Mouse (Mus musculus): ENCODE data around the gene Abraxas2. TPM values are rescaled to one million over a fixed set of nuclear protein-coding genes. Genes with fewer than 3 reads are reported as not detected.

Gene Abraxas2
- total and polyA plus RNA-seq, 3 experiments, result 30.1 to 31.1 TPM; not detected in 1

GRCm38 (mm10) chr7:132856083-132856482, 2.9 kb upstream of the Abraxas2 start (continued):
- TF ChIP-seq NRF1 (IDR thresholded peaks at IDR 0.05; ENCODE audit: insufficient read depth, low read depth, low read length, poor library complexity, severe bottlenecking), result no peak
- TF ChIP-seq GATA1 (IDR thresholded peaks at IDR 0.05; ENCODE audit: low read depth, low read length), result peak; percentile 34; the same call in 1 of the 2 replicates
- no peak for TF ChIP-seq CHD2 (IDR thresholded peaks at IDR 0.05; ENCODE audit: low read length)
- TF ChIP-seq TBP (IDR thresholded peaks at IDR 0.05; ENCODE audit: low read depth, low read length), result no peak
- TF ChIP-seq MEF2A (IDR thresholded peaks at IDR 0.05; ENCODE audit: extremely low read depth, insufficient replicate concordance, low read depth, low read length, poor library complexity, severe bottlenecking), result no peak
- TF ChIP-seq ETS1 (IDR thresholded peaks at IDR 0.05; ENCODE audit: low read depth, low read length), result no peak
- TF ChIP-seq RCOR1 (IDR thresholded peaks at IDR 0.05; ENCODE audit: low read depth, low read length), result peak; percentile 23; the same call in 1 of the 2 replicates
- TF ChIP-seq JUND (IDR thresholded peaks at IDR 0.05; ENCODE audit: low read depth, low read length), result no peak
- no peak for TF ChIP-seq TAL1 (IDR thresholded peaks at IDR 0.05; ENCODE audit: low read length)
- TF ChIP-seq CHD1 (IDR thresholded peaks at IDR 0.05; ENCODE audit: low read depth, low read length), result no peak
- no peak for TF ChIP-seq ZC3H11A (IDR thresholded peaks at IDR 0.05; ENCODE audit: low read depth, low read length)
- no peak for TF ChIP-seq MAFK (IDR thresholded peaks at IDR 0.05; ENCODE audit: borderline replicate concordance, low read depth, low read length)
- TF ChIP-seq MAZ (IDR thresholded peaks at IDR 0.05; ENCODE audit: low read depth, low read length), result no peak

GRCm38 (mm10) chr7:132858043-132858608, 899 bp upstream of the Abraxas2 start:
- Histone ChIP-seq H3K36me3 (ENCODE audit: control insufficient read depth in 1 of 2, insufficient read depth in 2 of 2, low read length in 2 of 2) (peaks cover 0 to 31% of the 10 kb centered on the region in 2 experiments; a peak in 2 of 4 replicates), H3K27ac (ENCODE audit: control insufficient read depth, low read depth, low read length) (no peak overlapping the region), H3K4me3 (ENCODE audit: control insufficient read depth in 1 of 2, insufficient read depth in 1 of 2, low read depth in 2 of 2, low read length in 2 of 2) (peak overlapping the region in 1 of 2 experiments; percentile 79; a peak in 2 of 4 replicates), H3K79me2 (ENCODE audit: control insufficient read depth, insufficient read depth, low read length, poor library complexity) (peaks cover 26% of the 10 kb centered on the region), H3K9me3 (replicated peaks; ENCODE audit: insufficient read depth, low read length) (no peaks in the 10 kb centered on the region), H3K27me3 (ENCODE audit: control insufficient read depth in 1 of 2, insufficient read depth in 2 of 2, low read length in 2 of 2) (no peaks in the 10 kb centered on the region), H3K4me1 (ENCODE audit: control insufficient read depth in 1 of 2, insufficient read depth in 2 of 2, low read length in 2 of 2) (peaks cover 9 to 15% of the 10 kb centered on the region in 2 experiments), H3K9ac (ENCODE audit: control insufficient read depth, low read depth, low read length, poor library complexity, severe bottlenecking) (no peak overlapping the region)
- no peak for TF ChIP-seq NRF1 (IDR thresholded peaks at IDR 0.05; ENCODE audit: insufficient read depth, low read depth, low read length, poor library complexity, severe bottlenecking)
- TF ChIP-seq TBP (IDR thresholded peaks at IDR 0.05; ENCODE audit: low read depth, low read length), result peak; percentile 91
- TF ChIP-seq SMC3 (IDR thresholded peaks at IDR 0.05; ENCODE audit: low read depth, low read length), result no peak
- TF ChIP-seq MYC (IDR thresholded peaks at IDR 0.05; ENCODE audit: low read depth, low read length), result 0 out of 2 replicates have a peak, but pooled peaks have one; percentile 40
- TF ChIP-seq ZNF384 (IDR thresholded peaks at IDR 0.05; ENCODE audit: low read depth, low read length), result peak; percentile 83
- TF ChIP-seq ZC3H11A (IDR thresholded peaks at IDR 0.05; ENCODE audit: low read depth, low read length), result no peak
- TF ChIP-seq BHLHE40 (IDR thresholded peaks at IDR 0.05; ENCODE audit: borderline replicate concordance, low read depth, low read length), result no peak
- no peak for TF ChIP-seq MAZ (IDR thresholded peaks at IDR 0.05; ENCODE audit: low read depth, low read length)
- no peak for TF ChIP-seq UBTF (IDR thresholded peaks at IDR 0.05; ENCODE audit: borderline replicate concordance, insufficient read depth, low read depth, low read length)
- 0 out of 2 replicates have a peak, but pooled peaks have one; percentile 15 for TF ChIP-seq ETS1 (IDR thresholded peaks at IDR 0.05; ENCODE audit: low read depth, low read length)
- no peak for TF ChIP-seq TAL1 (IDR thresholded peaks at IDR 0.05; ENCODE audit: low read length)
- TF ChIP-seq SIN3A (IDR thresholded peaks at IDR 0.05; ENCODE audit: low read length), result 0 out of 2 replicates have a peak, but pooled peaks have one; percentile 20
- no peak for TF ChIP-seq HCFC1 (IDR thresholded peaks at IDR 0.05; ENCODE audit: low read depth, low read length)
- TF ChIP-seq ELF1 (IDR thresholded peaks at IDR 0.05; ENCODE audit: low read depth, low read length), result no peak
- no peak for TF ChIP-seq JUND (IDR thresholded peaks at IDR 0.05; ENCODE audit: low read depth, low read length)
- TF ChIP-seq RAD21 (IDR thresholded peaks at IDR 0.05; ENCODE audit: low read depth, low read length), result no peak
- TF ChIP-seq CTCF (IDR thresholded peaks at IDR 0.05 in 2 of 3, conservative IDR thresholded peaks at IDR 0.05 in 1 of 3; ENCODE audit: control insufficient read depth in 1 of 3, insufficient read depth in 1 of 3, low read depth in 2 of 3, low read length in 3 of 3, poor library complexity in 1 of 3, severe bottlenecking in 1 of 3), result peak; percentile 12 to 29 (median 29); a peak in 3 of 6 replicates
- TF ChIP-seq KAT2A (conservative IDR thresholded peaks at IDR 0.05; ENCODE audit: low read depth, low read length), result no peak
- DNase-seq (ENCODE audit: low read depth, low spot score), result peak; percentile 67
